Mouse (Mus musculus) bone marrow macrophage, adult 2 months (primary cell): ENCODE results near the gene Lyrm7. TPM values are rescaled to one million over a fixed set of nuclear protein-coding genes. Genes with fewer than 3 reads are reported as not detected.

Source experiments
- H3K27ac ChIP-seq: 2 replicates; pipeline ENCODE4 v1.5.1; 2012; ENCODE audit warnings: low read depth, low read length; ENCODE audit not compliant: insufficient read depth
- H3K4me1 ChIP-seq: 2 replicates; pipeline ENCODE4 v1.6.1; 2012; ENCODE audit warnings: low read length; ENCODE audit not compliant: control insufficient read depth, insufficient read depth
- H3K4me3 ChIP-seq: 2 replicates; pipeline ENCODE4 v1.5.1; 2012; ENCODE audit warnings: mild to moderate bottlenecking, low read length, moderate library complexity; ENCODE audit not compliant: insufficient read depth
- CTCF ChIP-seq: IDR thresholded peaks from 2 replicates; pipeline ENCODE4 v1.5.1; 2012; ENCODE audit warnings: low read depth, mild to moderate bottlenecking, low read length, moderate library complexity
- POLR2A ChIP-seq: IDR thresholded peaks from 2 replicates; pipeline ENCODE4 v1.6.1; 2012; ENCODE audit warnings: mild to moderate bottlenecking, low read depth, low read length, borderline replicate concordance
- polyA plus RNA-seq: library from polyadenylated mRNA; stranded (reverse); fragments of >200 nt; gene quantifications from 2 replicates; pipeline ENCODE4 v1.2.4, GENCODE M21; 2012; ENCODE audit not compliant: missing spikeins, insufficient read depth, insufficient read length

Lyrm7 gene
- polyA plus RNA-seq, 1 experiment = 0.67 TPM

DNA sequence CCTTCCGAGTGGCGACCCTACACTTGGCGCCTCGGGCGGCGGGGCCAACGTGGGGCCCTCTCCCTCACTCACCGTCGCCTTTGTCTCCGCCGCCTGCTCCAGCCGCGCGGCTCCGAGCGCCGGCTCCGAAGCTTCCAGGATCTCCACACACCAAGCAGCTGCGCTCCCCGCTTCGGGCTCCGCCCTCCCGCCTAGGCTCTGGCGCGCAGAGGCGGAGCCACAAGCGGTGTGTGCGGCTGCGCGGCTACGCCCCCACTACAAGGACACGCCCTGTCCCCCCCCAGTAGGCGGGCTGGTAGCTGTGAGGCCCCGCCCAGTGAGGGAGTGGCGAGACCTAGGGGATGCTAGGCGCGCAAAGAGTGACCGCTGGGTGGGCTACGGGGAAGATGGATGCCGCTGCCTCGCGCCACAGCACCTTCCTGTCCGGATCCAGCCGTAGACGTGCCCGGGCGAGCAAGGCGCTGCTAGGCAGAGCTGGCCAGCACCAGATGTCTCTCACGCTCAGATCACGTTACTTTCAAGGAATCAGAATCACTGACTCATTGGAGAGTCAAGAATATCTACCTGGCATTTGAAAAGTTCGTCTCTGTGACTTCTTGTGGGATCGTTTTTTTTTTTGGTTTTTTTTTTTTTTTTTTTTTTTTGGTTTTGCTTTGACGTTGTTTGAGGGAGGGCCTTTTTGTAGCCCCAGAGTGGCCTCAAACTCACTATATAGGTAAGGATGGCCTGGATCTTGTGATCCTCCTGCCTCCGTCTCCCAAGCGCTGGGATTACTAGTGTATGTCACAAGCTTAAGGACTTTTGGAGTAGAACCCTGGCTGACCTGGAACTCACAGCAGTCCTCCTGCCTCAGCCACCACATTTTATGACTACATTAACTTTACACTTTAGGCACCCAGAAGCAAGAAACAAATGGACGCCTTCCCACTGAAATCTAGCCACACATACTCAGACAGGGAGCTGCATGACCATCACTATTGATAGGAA lies 72.9 kb downstream of the Lyrm7 start, which contains the start of gene Cdc42se2:
Cdc42se2 (minus strand) TSS at position 188 of the 987 bp plus-strand sequence.
- Histone ChIP-seq H3K4me3 (peak within 1 kb of the TSS; percentile 78), H3K27ac (peak within 1 kb of the TSS; percentile 69), H3K4me1 (peaks cover 9% of the 10 kb centered on the region)
- TF ChIP-seq POLR2A = no peak; the same call in 1 of the 2 replicates
- TF ChIP-seq CTCF = no peak

GRCm38 (mm10) chr11:54786858-54787487 lies 73.7 kb downstream of the Lyrm7 start:
- 0 out of 2 replicates have a peak, but pooled peaks have one; percentile 18 for TF ChIP-seq CTCF
- TF ChIP-seq POLR2A = no peak
- Histone ChIP-seq H3K4me3 (peak overlapping the region; percentile 78), H3K27ac (peak overlapping the region; percentile 69), H3K4me1 (peaks cover 9% of the 10 kb centered on the region)

DNA sequence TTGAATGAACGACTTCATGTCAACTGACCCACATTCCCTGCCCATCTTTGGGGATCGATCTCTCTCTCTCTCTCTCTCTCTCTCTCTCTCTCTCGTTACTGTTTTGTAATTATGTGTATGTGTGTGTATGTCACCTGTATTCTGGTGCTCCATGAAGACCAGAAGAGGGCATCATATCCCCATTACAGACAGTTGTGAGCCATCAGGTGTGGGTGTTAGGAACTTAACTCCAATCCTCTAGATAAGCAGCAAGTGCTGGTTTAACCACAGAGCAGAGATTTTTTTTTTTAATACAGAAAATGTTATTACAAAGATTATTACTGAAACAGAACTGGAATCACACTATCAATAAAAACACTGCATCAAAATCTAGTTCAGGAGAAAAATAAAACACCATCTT lies 75.2 kb downstream of the Lyrm7 start:
- Histone ChIP-seq H3K4me1 (peaks cover 9% of the 10 kb centered on the region), H3K27ac (no peak overlapping the region), H3K4me3 (no peak overlapping the region)
- TF ChIP-seq POLR2A (no peak), CTCF (no peak)

DNA sequence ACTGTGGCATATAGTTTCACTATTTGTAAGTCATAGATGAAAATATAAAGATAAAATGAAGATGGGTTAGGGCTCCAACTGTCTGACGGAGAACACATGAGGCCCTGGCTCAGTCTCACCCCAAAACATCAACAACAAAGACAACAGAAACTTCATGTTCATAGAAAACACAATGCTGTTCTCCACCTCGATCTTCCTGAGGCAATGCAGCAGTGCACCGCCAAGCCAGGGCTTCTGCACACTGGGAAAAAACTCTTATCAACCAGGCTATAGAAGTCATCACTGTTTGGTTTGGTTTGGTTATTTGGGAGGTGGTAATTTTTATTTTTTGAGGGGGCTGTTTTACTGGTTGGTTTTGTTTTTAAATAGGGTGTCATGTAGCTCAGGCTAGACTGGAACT lies 76.3 kb downstream of the Lyrm7 start:
- no peak overlapping the region for H3K27ac ChIP-seq
- no peak overlapping the region for H3K4me3 ChIP-seq
- no peak for TF ChIP-seq CTCF
- TF ChIP-seq POLR2A = no peak
- H3K4me1 ChIP-seq = peaks cover 13% of the 10 kb centered on the region

DNA sequence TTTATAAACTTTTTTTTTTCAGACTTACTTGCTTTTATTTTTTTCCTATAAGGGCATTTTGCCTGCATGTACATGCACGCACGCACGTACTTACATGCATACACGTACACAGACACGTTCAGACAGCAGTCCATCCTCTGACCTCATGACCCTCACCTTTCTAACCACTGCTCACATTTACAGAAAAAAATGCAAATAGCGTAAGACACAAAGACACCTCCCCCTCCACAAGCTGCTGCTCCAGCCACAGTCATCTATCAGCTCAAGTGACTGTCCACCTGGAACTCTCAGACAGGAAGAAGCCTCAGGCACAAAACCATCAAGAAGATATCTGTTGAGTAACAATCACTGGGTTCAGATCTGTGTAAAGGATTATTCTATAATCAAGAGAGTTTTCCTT lies 78.5 kb downstream of the Lyrm7 start:
- H3K27ac ChIP-seq = no peak overlapping the region
- H3K4me1 ChIP-seq = peaks cover 23% of the 10 kb centered on the region
- no peak overlapping the region for H3K4me3 ChIP-seq
- TF ChIP-seq CTCF (no peak), POLR2A (no peak)

DNA sequence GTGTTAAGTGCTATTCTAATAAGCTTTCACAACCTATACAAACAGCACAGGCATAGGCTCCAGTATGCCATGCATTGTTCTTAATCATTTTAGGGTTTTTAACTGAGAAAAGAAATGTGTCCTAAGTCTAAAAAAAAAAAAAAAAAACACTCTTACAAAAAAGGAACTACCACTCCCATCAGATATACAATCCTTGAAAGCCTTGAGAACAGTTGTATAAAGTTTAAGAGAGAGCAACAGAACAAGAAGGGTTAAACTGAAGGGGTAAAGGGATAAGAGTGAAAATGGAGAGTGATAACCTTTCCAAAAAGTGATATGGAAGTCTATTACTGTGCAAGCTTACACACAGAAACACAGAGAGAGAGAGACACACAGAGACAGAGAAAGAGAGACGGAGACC lies 80.8 kb downstream of the Lyrm7 start:
- no peak overlapping the region for H3K27ac ChIP-seq
- no peak overlapping the region for H3K4me3 ChIP-seq
- peaks cover 40% of the 10 kb centered on the region for H3K4me1 ChIP-seq
- TF ChIP-seq POLR2A (no peak), CTCF (no peak)

DNA sequence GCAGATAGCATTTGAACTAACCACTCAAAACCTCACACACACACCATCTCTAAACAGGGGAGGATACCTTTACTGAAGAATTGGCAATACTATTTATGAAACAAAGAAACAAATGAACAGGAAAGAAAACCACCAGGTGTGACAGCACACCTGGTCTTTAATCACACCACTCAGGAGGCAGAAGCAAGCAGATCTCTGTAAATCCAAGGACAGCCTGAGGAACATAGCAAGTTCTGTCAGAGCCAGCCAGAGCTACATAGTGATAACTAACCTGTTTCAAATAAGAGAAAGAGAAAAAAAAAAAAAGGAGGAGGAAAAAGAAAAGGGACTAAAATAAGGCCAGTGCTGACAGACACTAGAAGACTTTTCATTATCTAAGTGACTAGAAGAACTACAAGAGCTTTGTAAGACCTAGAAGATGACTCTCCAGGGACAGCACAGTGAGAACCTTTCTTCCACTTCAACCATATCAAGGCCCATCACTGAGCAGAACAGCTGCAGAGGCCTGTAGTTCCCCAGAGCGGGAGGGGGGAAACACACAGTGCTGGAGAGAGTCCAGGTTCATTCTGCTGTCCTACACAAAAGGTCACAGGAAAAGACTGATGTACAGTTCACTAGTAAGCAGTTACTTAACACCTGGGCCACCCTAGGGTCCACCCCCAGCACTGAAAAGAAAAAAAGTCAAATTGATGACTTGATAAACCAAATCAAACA lies 82.4 kb downstream of the Lyrm7 start:
- TF ChIP-seq POLR2A = no peak
- TF ChIP-seq CTCF = no peak
- H3K27ac ChIP-seq = no peak overlapping the region
- H3K4me1 ChIP-seq = peaks cover 47% of the 10 kb centered on the region
- H3K4me3 ChIP-seq = no peak overlapping the region

DNA sequence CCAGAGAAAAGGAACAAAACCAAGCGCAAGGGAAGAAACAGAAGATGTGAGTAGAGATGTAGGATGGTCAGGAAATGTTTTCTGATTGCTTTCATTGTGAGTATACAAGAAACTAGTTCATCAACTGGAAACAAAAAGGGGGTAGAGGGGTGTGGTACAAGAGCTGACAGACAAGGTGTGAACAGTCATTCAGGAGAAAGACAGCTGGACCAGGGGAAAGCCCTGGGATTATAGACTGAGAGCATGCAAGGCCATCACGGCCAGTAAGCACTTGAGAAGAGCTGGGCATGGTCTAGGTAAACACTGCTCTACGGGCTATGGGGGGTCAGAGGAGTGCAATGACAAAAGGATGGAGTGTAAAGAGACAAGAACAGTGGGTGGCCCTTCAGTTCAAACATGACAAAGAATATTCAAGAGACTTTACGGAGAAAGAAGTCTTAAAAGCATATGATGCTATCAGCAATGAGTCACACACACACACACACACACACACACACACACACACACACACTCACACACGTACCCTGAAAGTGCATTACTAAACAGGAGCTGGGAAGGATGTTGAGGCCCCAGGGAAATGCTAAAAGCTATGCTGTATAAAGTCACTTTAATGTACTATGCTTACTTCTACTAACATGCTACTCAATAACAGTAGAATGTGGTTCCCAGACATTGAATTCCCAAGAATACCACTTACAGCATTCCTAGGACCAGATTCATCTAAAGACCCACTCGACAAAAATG lies 83.2 kb downstream of the Lyrm7 start:
- Histone ChIP-seq H3K27ac (peak overlapping the region; percentile 76; the same call in 1 of the 2 replicates), H3K4me3 (no peak overlapping the region), H3K4me1 (peaks cover 48% of the 10 kb centered on the region)
- TF ChIP-seq CTCF (no peak), POLR2A (0 out of 2 replicates have a peak, but pooled peaks have one; percentile 20)

Other genes with a start within 250 kb of the Lyrm7 start
- gene Cdc42se2, start 73.2 kb downstream of the Lyrm7 start, polyA plus RNA-seq = 126 and 128 TPM in 2 replicates
- gene Hint1, start 5.5 kb upstream of the Lyrm7 start, polyA plus RNA-seq = 324 and 359 TPM in 2 replicates
- gene Gpx3, start 41.5 kb upstream of the Lyrm7 start, polyA plus RNA-seq = 10.8 and 13.8 TPM in 2 replicates
- gene Tnip1, start 102.0 kb upstream of the Lyrm7 start, polyA plus RNA-seq = 70.3 and 72.2 TPM in 2 replicates
- 157 and 169 TPM in 2 replicates for gene Anxa6, start 172.5 kb upstream of the Lyrm7 start, polyA plus RNA-seq
- gene Ccdc69, start 217.2 kb upstream of the Lyrm7 start, polyA plus RNA-seq = 5.3 and 6.0 TPM in 2 replicates
- 216 and 231 TPM in 2 replicates for gene Gm2a, start 237.2 kb upstream of the Lyrm7 start, polyA plus RNA-seq